Mouse (Mus musculus): ENCODE results near the gene Helz.

The Helz gene

GRCm38 (mm10) chr11:107624661-107625060 lies 76.9 kb downstream of the Helz start:
- DNase-seq = no peak

- no peak for DNase-seq
These were observed 78.0 kb downstream of the Helz start for GRCm38 (mm10) chr11:107625746-107626145.

GRCm38 (mm10) chr11:107629504-107629903 lies 81.8 kb downstream of the Helz start:
- peak; percentile 81 for DNase-seq

GRCm38 (mm10) chr11:107629951-107630350 lies 82.2 kb downstream of the Helz start:
- DNase-seq = no peak

- DNase-seq = peak; percentile 10
These were observed 83.4 kb downstream of the Helz start for GRCm38 (mm10) chr11:107631124-107631523.

- no peak for DNase-seq
These were observed 85.9 kb downstream of the Helz start for GRCm38 (mm10) chr11:107633563-107634146.

- no peak for DNase-seq
These were observed 90.4 kb downstream of the Helz start for GRCm38 (mm10) chr11:107638137-107638536.

GRCm38 (mm10) chr11:107639657-107640056 lies 91.9 kb downstream of the Helz start:
- DNase-seq = no peak

- no peak for DNase-seq
These were observed 96.7 kb downstream of the Helz start for GRCm38 (mm10) chr11:107644461-107644860.

- DNase-seq = no peak
These were observed 99.6 kb downstream of the Helz start for GRCm38 (mm10) chr11:107647330-107647729.

- DNase-seq = peak; percentile 55
These were observed 100.9 kb downstream of the Helz start for GRCm38 (mm10) chr11:107648668-107649067.

- DNase-seq = no peak
These were observed 101.7 kb downstream of the Helz start for GRCm38 (mm10) chr11:107649458-107649857.

GRCm38 (mm10) chr11:107650422-107651051 lies 102.8 kb downstream of the Helz start:
- DNase-seq = no peak

GRCm38 (mm10) chr11:107651391-107651790 lies 103.7 kb downstream of the Helz start:
- no peak for DNase-seq

- no peak for DNase-seq
These were observed 104.4 kb downstream of the Helz start for GRCm38 (mm10) chr11:107652137-107652536.

GRCm38 (mm10) chr11:107655538-107655937 lies 107.8 kb downstream of the Helz start:
- no peak for DNase-seq

GRCm38 (mm10) chr11:107657117-107657516 lies 109.4 kb downstream of the Helz start:
- DNase-seq = no peak

- DNase-seq = no peak
These were observed 112.7 kb downstream of the Helz start for GRCm38 (mm10) chr11:107660452-107660851.

- DNase-seq = no peak
These were observed 114.9 kb downstream of the Helz start for GRCm38 (mm10) chr11:107662666-107663065.

GRCm38 (mm10) chr11:107667542-107667941 lies 119.8 kb downstream of the Helz start:
- DNase-seq = no peak

GRCm38 (mm10) chr11:107668223-107668622 lies 120.5 kb downstream of the Helz start:
- no peak for DNase-seq

GRCm38 (mm10) chr11:107668977-107669376 lies 121.2 kb downstream of the Helz start:
- no peak for DNase-seq

GRCm38 (mm10) chr11:107674006-107674405 lies 126.3 kb downstream of the Helz start:
- peak; percentile 39 for DNase-seq

GRCm38 (mm10) chr11:107674601-107675000 lies 126.9 kb downstream of the Helz start:
- DNase-seq = no peak

- DNase-seq = no peak
These were observed 127.5 kb downstream of the Helz start for GRCm38 (mm10) chr11:107675246-107675645.
